Mouse (Mus musculus): ENCODE results near the gene Prmt1.
"Not testable (repeated sequence)": the region's sequence is repeated elsewhere in the genome, so short reads cannot be mapped to it uniquely, and the experiment has no call there.

The Prmt1 gene

DNA sequence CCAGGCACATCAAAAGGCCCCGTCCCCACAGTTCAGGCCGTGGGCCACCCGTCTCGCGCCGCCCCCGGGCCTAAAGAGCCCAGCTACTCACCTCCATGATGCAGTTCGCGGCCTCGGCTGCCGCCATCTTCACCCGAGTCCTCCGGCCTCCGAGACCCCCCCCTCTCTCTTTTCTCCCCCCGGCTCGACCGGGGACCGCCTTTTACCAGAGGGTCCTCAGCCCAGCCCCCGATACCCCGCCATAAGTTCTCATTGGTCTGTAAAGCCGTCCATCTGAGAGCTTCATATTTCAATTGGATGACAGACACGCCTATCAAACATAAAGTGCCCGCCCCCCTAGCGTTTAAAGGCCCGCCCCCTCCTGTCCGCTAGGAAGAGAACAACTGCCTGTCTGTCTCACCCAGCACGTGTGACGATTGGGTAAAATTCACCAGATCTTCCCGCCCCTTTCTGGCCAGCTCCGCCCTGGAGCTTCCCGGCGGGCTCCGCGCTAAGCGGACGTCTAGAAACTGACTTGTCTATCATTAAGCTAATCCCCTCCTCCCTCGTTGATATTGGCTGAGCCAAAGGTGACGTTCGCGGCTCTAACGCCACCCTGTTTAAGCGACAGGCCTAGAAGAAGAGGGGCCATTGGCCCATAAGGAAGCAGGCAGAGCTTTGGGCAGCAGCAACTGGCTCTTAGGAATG lies at the start of gene Prmt1:
Gene Prmt1, minus strand, starts transcription at position 377 of the 687 bp plus-strand sequence.
- DNase-seq (ENCODE audit: low spot score), result peak; percentile 99

DNA sequence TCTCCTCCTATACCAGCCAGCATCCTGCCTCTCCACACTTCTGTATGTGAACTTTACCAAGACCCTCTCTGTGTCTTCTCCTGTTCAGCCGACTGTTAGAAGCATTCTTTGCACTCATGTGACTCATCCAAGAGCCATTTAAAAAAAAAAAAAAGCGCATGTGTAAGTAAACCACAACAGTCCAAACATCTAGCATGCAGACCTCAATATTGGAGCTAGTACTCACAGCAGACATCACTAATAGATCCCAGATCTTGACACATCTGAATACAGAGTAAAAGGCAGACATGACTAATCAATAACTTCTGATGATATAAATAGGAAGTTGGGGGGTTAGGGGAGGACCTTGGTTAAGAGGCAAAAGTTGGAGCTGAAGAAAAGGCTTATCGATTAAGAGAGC lies 49.3 kb upstream of the Prmt1 start:
- DNase-seq (ENCODE audit: low spot score), result no peak

DNA sequence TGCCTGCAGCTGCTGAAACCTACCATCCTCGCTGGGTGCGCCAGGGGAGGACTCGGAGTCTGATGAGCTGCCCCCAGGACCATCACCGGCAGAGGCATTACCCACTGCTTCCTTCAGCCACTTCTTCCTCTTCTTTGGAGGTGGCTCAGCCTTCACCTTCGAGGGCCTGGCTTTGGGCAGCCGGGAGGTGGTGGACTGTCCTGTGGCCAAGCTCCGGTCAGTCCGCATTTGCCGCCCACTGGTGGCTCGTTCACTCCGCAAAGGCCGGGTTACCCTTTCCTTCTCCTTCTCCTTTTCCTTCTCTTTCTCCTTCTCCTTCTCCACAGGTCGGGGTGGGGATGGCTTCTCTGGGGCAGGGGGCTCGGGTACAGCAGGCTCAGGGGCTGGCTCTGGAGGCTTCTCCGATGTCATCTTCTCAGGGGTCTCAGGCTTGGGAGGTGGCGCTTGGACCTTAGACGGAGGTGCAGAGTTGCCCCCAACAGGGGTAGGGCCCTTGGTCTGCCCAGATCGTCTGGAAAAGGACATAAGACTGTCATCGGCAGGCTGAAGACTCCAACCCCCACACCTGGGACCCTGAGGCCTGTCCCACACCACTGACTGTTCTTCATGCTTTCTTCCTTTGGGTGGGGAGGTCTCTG lies 47.5 kb upstream of the Prmt1 start:
- no peak for DNase-seq (ENCODE audit: low spot score)

- no peak for DNase-seq (ENCODE audit: low spot score)
These were observed 44.5 kb upstream of the Prmt1 start for GRCm38 (mm10) chr7:45030857-45031256.

- no peak for DNase-seq (ENCODE audit: low spot score)
These were observed 43.6 kb upstream of the Prmt1 start for GRCm38 (mm10) chr7:45029995-45030394.

DNA sequence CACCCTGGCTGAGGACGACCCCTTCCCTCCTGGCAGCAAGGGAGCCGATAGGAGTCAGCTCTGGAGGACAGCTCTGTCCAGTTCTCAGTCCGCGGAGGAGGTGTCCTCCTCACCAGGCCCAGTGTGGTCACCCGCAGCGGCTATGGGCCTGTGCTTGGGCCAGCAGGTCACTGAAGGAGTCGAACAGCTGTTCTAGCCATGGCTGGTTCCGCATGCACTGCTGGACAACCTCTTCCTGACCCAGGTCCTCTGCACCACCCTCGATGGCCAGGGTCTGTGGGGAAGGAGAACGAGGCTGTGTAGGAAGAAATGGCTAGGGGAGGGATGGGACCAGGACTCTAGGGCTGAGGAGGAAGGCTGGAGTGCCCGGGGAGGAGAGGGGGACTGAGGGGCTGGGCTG lies 42.0 kb upstream of the Prmt1 start:
- no peak for DNase-seq (ENCODE audit: low spot score)

DNA sequence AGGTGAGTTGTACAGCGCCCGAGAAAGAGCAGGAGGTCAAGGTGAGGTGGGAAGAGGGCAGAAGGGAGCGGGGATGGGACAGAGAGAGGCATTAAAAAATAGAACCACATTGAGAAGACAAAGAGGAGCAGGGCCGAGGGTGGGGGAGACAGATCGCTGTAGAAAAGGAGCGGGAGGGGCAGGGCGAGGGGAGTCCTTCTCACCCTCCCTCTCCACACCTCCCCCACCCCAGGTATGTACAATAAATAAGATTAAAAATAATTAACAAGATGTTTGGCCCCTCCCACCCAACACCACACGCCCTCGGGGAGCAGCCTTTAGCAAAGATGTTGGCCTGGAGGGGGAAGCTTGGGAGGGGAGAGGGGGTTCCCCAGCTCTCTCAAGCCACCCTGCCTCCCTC lies 41.4 kb upstream of the Prmt1 start:
- DNase-seq (ENCODE audit: low spot score), result no peak

- no peak for DNase-seq (ENCODE audit: low spot score)
These were observed 39.9 kb upstream of the Prmt1 start for GRCm38 (mm10) chr7:45026256-45026655.

DNA sequence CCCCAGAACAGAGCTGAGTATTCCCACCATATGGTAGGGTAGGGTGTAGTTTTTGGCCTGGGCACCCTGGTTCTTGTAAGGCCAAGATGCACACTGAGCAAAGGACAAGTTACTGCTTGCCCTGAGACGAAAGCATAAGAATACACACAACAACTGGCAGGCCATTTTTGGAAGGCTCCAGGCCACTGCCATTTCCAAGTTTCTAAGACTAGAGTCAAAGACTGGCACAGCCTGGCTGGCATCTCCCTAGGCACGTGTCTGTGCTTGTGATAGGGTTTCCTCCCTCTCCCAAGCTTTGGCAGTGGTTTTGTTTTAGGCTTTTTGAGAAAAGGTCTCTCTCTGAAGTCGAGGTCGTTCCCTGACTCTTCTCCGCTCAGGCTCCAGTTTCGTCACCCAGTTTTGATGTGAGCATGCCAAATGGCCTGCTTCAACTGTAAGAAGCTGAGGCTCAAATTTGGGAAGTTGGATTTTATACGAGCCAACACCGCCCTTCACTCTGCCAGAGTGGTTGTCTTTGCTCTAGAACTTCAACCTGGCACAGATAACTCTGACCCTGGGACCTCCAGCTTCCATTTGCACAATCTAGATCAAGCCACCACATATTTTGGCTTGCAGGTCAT lies 39.3 kb upstream of the Prmt1 start:
- no peak for DNase-seq (ENCODE audit: low spot score)

- no peak for DNase-seq (ENCODE audit: low spot score)
These were observed 38.2 kb upstream of the Prmt1 start for GRCm38 (mm10) chr7:45024281-45025248.

GRCm38 (mm10) chr7:45023711-45024110 lies 37.3 kb upstream of the Prmt1 start:
- DNase-seq (ENCODE audit: low spot score), result not testable (repeated sequence)

- DNase-seq (ENCODE audit: low spot score), result no peak
These were observed 33.9 kb upstream of the Prmt1 start for GRCm38 (mm10) chr7:45020225-45020624.

GRCm38 (mm10) chr7:45019031-45019571 lies 32.7 kb upstream of the Prmt1 start:
- no peak for DNase-seq (ENCODE audit: low spot score)

DNA sequence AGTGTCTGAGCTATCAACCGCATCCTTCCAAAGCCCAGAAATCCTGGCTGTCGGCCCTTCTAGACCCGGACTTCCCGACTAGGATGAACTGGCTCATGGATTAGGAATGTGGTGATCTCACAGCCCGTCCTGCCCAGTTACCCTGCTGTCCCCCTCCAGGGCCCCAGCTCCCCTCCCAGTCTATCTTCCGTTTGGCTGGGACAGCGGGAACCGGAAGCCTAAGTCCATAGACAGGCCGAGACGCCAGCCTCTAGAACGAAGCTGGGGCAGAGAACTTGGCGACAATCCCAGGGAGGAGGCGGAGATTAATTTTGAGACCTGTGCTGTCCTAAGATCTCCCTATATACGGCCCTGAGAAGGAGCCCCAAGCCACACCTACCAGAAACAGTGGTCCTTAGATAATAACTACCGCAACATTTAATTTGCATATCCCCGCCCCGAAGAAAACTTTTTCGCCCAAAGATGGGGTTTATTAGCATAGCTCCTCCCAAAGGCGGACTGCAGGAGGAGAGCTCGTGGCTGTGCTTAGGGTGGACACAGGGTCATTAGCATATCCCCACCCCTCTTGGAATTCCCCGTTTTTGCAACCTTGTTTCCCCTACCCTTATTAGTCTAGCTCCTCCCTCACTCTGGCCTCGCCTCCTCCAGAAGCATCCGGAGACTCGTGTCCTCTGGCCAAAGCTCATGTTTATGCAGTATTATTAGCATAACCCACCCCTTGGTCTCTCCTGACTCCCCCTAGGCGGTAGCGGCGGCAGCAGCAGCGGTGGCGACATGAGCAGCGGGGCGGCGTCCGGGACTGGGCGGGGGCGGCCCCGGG lies 31.1 kb upstream of the Prmt1 start, which contains the start of gene Rras:
Gene Rras, plus strand, starts transcription at position 720 of the 820 bp plus-strand sequence.
- DNase-seq (ENCODE audit: low spot score), result peak; percentile 71

GRCm38 (mm10) chr7:45016761-45017160 lies 30.4 kb upstream of the Prmt1 start:
- DNase-seq (ENCODE audit: low spot score), result no peak

GRCm38 (mm10) chr7:45015957-45016612 lies 29.7 kb upstream of the Prmt1 start, which contains the start of gene Scaf1:
Scaf1 (minus strand) TSS chr7:45016363.
- DNase-seq (ENCODE audit: low spot score), result peak; percentile 87

GRCm38 (mm10) chr7:45015344-45015956 lies 29.1 kb upstream of the Prmt1 start:
- DNase-seq (ENCODE audit: low spot score), result no peak

GRCm38 (mm10) chr7:45014096-45014451 lies 27.7 kb upstream of the Prmt1 start:
- no peak for DNase-seq (ENCODE audit: low spot score)

DNA sequence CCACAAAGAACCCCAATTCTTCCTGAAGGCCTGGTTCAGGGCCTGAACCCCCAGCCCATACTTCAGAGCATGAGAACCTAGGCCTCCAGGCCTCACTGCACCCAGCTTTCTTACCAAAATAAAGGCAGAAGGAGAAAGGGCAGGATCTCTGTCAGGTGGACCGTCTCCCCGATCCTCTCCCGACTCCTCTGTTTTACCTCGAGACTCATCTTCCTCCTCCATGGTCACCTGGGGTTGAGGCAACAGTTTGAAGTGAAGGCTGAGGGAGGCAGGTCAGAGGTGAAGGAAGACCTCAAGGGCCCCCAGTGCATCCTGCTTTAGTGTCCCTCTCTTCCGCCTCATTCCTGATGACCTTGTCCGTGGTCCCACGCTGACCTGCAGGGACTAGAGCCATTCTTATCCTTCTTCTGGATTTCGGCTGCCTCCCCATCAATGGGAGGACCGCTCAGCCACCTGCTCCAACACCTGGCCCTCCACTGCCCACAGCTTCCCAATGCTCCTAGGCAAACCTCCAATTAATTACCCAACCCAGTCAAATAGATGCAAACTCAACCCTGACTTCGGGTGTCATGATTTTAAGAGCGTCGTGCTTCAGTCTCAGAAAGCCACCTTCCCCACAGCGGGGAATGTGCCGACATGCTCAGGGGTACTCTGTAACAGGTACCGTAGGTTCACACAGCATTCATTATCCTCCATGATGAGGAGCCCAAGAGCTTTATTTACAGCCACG lies 27.2 kb upstream of the Prmt1 start:
- DNase-seq (ENCODE audit: low spot score), result no peak
